Mouse (Mus musculus): ENCODE results near the gene Map4k5.

The Map4k5 gene

DNA sequence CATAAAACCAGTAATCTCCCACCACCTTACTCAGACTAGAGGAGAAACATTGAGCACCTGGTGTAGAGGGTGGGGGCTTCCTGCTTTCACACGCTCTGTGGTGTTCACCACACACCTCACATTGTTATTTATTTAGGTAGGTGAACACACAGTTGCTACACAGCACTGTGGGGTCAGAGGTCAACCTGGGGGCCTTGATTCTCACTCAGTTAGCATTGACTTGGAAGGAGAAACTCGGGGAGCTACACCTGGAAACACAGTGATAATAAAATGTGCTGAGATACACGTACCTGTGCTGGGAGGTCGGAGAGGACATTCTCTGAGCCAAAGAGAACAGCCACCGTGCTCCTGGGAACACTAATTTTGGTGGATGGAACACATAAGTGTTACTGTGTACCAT, 104.6 kb downstream of the Map4k5 start:
- no peak for DNase-seq (ENCODE audit: low read depth, low spot score)

DNA sequence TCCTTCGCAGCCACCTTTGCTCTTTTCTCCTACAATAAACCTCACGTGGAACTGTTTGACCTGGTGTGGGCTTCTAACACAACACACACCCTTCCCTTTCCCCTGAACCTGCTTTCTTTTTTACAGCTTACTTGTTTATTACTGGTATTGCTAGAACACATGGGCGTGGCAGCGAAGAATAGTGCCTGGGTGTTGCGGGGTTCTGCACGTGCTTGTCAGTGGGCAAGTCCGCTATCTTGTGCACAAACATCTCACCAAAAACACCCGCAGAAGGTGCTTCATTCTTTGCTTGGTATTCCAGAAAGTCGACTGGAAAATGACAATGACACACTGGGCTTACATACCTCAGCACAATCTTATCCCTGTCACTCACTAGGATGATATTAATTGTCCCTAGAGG, 107.5 kb downstream of the Map4k5 start:
- DNase-seq (ENCODE audit: low read depth, low spot score): no peak

DNA sequence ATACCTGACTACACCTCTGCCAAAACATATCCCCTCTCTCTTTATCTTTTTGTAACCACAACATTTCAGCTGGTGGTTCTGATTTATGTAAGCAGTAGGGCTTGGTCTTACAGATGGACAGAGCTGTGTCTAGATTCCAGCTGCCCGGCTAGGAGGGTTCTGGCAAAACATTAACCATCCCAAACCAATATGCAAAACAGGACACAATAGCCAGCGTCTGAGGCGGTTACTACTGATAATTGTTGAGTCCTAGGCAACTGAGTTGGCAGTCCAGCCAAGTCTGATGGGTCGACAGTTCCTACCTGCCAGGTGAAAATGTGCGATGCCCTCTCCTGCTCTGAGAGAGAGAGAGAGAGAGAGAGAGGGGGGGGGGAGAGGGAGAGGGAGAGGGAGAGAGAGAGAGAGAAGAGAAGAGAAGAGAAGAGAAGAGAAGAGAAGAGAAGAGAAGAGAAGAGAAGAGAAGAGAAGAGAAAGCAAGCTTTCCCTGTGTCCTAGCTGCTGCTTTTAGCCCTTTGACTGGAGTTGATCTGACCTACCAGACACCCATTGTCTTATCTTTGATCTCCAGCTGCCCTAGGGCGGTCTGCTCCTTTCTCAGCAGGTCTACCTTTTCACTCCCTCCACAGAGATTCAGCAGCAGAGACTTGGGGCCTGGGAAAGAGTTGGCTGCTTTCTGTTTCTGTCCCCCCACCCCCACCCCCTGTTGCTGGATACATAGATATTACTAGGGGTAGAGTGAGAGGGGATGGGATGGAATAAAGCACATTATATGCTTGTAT, 109.6 kb downstream of the Map4k5 start:
- no peak for DNase-seq (ENCODE audit: low read depth, low spot score)

DNA sequence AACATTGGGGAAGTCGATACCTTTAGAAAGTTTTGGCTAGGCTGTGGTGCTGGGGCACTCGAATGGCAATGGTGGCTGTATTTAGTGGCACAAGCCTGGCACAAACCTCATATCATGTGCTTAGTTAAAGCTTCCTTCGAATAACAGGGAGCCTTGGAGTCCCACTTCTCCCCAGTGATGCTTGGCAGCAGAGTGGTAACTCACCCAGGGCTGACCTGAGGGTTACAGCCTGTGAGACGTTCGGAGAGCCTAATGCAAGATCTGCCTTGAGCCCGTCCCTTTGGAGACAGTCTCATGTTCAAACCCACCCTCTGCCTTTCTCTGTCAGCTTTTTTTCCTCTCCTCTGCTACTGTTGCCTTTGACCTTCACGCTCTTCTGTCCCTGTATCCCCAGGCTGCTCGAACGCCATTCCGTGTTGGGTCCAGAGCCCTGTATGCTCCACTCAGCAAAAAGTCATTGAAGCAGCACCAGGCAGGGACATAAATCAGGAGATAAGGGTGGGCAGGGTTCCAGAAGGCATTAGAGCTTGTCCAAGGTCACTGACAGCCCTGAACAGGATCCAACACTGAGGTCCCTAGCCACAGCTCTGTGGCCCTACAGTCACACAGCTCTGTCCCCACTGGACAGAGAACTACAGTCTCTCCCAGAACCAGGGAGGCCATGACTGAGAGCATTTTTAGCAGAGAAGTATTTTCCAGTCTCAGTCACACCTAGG, 110.9 kb downstream of the Map4k5 start:
- DNase-seq (ENCODE audit: low read depth, low spot score): no peak

DNA sequence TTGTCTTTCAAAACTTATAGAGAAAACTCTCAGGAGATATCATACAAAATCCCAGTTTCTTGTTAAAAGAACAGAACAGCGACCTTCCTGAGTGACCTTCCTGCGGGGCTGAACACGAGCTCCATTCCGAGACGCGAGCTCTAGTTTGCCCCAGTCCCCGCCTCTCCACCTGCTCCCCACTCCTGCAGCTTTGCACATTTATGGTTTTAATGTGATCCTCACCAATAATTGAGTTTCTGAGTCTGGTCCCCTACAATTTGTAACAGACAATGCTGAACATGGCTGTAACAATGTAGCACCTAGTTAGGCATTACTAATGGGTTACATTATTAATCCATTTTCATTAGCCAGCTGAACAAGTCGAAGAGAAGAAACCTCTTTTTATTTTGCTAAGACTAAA, 111.5 kb downstream of the Map4k5 start:
- DNase-seq (ENCODE audit: low read depth, low spot score): no peak

DNA sequence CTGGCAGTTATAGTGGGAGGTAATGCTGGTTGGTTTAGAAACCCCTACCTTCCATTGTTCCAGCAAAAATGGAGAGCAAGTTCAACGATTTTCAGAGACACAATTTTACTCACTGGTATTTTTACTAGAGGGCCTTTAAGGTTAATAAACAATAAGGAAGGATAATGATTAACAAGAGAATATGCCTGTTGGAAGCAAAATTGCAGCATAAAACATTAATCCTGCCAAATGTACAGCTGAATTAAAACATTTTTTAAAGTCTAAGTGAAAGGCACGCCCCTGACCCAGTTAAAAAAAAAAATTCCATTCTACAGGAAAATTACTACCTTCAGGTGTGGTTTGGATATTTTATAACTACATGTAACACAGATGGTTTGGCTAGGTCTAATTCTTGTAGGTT, 115.0 kb downstream of the Map4k5 start:
- DNase-seq (ENCODE audit: low read depth, low spot score): no peak

DNA sequence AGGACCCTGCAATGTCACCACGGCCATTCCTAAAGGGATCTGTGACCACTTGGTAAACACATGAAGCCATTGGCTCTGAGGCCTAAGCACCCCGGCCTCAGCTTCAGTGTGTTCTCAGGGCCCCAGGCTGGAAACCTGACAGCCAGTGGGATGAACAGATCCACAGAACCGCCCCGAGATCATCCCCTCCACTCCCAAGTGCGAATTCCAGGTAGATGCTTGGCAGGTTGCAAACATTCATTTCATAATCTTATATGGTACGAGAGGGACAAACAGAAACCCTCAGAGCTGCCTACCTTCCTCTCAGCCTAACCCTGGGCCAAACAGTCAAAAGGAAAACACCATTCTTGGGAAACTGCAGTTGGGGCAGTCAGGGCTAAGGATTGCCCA, 115.7 kb downstream of the Map4k5 start:
- no peak for DNase-seq (ENCODE audit: low read depth, low spot score)

DNA sequence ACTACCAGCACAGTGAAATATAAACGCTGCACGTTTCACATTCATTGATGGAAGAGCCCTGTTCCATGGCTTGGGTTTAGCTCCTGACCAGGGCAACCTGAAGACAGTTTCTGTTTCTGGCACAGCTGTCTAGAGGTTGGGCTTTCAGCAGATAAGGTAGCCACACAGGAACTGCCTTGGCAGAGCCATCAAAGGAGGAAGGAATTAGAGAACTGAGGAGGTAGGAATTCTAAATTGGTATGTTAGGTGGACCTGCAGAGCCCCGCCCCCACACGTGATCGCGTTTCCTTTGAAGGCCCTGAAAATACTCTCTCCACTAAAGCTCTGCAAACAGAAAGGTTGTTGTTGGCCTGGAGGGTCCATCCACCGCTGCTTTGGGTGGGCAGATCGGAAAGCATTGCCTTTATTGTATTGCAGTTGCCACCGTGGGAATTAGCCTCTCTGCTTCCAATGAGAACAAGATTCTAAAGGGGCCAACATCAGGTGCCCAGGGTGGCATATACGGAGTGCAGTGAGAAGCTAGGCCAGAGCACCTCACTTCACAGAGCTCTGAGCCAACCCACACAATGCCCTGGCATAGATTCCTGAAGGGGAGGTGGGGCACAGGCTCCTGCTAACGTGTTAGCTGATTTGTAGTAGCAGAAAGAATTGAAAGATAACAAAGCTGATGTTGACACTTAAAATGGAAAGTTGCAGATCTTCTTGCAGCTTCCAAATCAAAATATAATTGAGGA, 116.2 kb downstream of the Map4k5 start:
- DNase-seq (ENCODE audit: low read depth, low spot score): no peak

DNA sequence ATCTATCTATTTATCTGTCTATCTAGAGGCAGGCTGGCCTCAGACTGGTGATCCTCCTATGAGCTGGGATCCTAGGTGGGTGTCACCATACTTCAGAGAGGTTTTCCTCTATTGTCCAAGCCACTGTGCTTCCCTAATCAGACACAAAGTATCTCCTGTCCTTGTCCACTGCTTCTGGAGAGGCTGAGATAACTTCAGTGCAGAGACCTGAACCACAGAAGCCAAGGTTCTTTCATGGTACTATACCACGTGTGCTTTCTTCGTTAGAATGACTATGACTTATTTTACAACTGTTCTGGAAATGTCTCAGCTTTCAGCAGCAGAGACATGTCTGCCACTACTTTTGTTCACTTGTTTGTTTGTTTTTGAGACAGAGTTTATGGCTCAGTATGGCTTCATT, 124.2 kb downstream of the Map4k5 start:
- no peak for DNase-seq (ENCODE audit: low read depth, low spot score)

DNA sequence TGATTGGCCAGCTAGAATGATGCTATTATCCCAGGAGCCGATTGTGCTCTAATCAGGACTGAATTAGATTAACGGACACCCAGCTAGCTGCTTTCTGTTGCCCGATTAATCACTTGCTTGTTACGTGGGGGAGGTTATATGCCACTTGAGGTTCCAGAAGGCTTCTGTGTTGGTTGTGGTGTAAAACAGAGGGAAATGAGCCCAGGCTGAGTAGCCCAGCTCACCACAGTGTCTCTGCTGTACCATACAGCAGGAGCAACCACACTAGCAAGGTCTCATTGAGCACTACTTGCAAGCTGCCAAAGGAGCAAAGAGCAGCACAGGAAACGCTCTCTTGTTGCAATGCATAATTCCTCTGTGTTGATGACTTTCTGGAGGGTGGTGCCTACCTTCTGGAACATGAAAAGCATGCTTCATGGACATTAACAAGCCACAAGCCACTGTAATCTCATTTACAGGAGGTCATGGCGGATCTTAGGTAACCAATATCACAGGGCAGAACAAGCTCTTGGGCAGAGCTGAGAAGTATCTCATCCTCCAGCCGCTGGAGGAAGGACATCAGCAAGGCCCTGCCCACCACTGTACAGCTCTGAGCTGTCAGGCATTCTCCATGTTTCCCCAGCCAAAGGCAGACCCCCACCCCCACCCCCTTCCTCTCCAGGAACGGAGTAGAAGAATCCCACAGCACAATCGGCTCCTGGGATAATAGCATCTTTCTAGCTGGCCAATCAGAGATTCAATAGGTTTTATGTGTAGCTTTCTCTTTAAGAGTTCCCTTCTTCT, 125.3 kb downstream of the Map4k5 start:
- no peak for DNase-seq (ENCODE audit: low read depth, low spot score)

DNA sequence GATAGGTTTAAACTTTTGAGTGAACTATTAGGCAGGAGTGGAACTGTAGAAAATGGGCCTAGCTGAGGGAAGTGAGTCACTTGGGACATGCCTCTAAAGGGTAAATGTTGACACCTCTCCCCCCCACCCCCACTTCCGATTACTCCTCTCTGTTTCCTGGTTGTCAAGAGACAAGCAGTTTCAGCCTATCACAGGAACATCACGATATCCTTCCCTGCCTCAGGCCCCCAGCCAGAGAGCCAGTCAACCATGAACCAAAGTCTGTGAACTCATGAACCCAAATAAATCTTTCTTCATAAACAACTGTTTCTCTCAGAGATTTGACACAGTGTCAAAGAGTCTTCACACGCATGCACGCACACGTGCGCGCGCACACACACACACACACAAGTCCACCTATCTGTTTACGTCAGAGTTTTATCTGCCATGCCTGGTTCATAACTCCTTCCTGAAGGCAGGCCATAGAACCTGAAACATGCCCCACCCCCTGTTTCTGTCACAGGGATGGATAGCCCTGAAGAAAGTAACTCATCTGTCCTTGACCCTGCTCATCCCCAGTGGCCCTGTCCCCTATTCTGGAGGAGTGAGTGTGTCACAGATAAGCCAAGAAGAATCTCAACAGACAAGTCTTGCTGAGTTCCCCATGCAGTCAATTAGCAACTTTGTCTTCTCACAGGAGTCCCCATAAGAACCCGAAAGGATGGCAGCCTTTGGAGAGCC, 126.7 kb downstream of the Map4k5 start:
- DNase-seq (ENCODE audit: low read depth, low spot score): no peak

DNA sequence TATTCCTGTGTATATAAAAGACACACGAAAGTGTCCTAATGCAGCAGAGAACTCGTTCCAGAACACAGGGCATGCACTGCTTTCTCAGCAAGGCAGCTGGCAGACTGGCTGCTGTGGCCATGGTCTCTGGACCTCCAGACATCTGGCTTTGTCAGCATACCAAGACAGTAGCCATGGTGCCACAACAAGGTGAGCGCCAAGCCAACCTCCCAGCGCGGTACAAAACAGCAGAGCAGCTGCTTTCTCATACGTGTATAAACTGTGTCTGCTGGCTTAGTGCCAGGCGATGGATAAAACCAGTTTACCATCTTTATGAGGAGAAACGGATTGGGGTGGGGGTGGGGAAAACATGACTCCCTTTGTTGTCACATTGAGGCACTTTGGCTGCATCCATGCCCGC, 127.5 kb downstream of the Map4k5 start:
- no peak for DNase-seq (ENCODE audit: low read depth, low spot score)

DNA sequence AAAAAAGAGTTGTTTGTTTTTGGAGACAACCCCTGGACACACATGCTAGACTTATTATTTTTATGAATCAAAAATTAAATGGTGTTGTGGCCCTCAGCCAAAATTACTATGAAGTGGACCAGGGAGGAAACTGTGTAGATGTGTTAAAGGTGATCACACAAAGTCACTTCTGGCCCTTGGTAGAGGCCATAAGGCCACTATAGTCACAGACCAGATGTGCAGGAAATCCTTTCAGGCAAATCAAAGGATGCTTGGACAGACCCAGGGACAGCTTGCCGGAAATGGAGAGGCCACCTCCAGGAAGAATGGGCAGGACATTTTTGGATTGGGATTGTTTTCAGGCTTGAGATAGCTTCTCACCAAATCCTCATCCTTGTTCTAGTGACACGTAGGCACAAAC, 131.4 kb downstream of the Map4k5 start:
- DNase-seq (ENCODE audit: low read depth, low spot score): no peak

DNA sequence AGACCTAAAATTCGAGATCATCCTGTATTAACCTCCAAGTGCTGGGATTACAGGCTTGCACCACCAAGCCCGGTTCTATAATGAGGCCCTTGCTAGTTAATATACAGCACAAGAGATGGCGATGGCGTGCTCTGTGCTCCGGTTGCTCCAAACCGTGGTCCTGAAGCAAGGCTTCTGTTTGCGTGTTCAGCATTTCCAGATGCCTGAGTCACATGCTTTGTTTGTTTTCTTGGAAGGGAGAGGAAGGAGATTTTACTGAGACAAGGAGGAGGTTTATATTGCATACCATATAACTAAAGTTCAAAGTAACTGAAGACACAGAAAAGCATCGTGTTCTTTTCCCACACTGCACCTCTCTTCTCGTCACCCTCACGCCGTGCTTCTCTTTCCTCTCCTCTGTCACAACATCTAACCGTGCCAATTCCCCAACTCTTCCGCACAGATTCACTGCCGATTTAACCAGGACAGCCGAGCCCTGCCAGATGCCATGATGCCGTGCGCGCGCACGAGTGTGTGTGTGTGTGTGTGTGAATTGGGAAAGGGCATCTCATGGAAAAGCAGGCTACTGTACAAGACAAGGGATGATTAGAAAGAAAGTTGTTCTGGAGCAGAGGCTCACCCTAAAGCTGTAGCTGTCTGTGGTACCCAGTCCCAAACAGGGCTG, 132.1 kb downstream of the Map4k5 start:
- no peak for DNase-seq (ENCODE audit: low read depth, low spot score)

DNA sequence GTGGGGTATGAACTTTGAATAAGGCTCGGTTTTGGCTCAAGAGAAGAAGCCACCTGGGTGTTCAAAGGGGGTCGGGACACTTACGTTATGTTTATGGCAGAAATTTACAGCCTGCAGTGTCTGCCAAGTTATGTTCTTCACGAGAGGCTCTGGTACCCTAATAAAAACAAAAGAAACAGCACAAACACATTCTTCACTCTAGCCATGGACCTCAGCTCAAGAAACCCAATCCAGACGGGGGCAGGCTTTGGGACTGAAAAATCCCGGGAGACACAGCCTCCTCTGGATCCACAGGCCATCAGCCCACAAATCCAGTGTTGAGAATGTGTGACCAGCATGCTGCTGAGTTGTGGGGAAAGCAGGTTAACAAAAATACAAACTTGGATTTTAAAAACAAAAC, 133.0 kb downstream of the Map4k5 start:
- DNase-seq (ENCODE audit: low read depth, low spot score): no peak

DNA sequence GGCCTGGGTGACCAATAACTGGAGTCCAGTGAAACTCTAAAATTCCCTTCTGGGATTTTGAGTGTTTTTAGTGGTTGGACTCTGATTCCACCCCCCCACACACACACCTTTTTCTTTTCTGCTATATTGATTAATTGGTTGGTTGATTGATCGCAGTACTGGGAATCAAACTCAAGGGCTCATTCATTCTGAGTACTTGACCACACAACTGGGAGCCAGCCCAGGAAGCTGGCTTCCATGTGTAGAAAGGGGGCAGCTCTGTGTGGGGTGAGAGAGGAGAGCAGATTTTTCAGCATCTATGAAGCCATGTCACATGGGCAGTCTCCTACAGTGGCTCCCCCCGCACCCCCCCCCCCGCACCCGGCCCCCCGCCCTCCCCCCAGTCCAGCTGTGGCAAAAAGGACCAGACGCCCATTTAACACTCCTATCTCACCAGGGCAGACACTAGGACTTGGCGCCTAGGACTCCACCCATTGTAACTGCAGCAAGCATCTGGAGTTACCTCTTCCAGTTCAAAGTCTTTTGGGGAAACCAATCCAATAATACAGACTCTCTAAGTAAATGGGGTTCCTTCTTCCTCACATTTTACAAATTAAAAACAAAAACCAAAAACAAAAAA, 133.6 kb downstream of the Map4k5 start:
- no peak for DNase-seq (ENCODE audit: low read depth, low spot score)

DNA sequence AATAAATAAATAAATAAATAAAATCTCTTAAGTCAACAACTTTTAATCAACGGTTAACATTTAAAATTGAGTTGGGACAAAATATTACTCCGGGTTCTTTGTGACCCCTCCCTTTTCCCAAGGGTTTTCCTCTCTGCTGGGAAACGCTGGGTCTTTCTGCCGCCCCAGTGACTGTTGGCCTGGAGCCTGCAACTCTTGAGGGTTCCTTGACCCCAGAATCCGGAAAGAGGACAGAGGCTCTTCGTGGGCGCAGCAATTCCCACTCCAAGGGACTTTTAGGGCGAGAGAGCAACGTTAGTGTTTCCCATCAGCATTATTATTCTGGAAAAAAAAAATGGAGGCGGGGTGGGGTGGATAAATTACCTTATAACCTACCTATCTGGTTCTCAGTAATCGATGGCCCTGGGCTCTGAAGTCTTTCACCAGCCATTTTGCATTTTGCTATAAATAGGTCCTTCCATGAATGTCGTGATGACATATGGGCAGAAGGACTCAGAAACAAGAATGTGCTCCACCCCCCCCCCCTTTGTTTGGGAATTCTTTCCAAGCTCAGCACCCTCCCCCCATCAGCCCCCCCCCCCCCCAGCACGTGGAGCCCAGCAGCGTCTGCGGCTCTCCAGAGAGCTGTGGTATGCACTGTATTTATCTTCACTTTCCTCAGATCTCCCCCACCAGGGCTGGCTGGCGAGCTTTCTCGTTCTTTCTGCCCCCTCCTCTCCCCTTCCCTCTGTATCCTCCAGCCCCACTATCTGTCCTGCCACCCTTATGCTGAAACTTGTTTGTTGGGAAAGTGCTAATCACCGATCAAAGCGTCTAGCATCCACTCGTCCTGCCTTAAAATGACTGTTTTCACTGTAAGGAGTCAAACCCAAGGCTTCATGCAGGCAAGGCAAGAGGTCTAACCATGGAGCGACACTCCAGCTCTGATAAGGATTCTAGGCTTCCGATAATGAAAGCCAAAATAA, 134.5 kb downstream of the Map4k5 start:
- DNase-seq (ENCODE audit: low read depth, low spot score): no peak

DNA sequence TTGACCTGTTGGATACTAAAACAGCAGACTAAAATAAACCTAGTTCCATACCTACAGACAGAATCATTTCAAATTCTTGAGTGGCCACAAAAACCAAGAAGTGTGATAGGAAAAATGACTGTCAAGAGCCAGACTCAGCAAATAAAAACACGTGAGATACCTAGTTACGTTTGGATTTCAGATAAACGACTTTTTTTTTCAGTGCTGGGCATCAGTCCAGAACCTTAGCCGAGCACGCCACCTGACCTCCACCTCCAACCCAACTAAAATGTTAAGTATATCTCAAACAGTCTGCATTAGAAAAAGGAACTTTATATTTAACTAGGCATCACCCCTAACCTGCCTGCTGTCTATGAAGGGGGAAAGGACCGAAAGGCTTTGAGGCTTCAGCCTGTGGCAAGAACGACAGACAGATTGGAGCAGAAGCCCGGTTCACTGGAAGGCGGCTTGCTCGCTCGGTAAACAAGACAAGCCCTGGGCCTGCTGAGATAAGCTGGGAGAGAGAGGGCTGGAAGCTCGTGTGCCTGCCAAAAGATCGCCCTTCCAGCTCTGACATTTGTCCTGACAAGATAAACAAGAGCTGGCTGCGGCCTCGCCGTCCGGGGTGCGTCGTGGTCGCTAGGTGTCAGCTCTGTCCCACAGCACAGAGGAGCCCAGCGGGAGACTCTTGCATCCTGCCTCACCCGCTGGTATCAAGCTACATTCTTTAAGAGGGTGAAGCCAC, 135.4 kb downstream of the Map4k5 start:
- DNase-seq (ENCODE audit: low read depth, low spot score): peak; percentile 54

Measured in CD4-positive helper T cell, adult 2 months (primary cell).